Mouse (Mus musculus) G1E (cell line): Measurements from ENCODE around the gene Rarres2. TPM values are rescaled to one million over a fixed set of nuclear protein-coding genes. Genes with fewer than 3 reads are reported as not detected.

Experiments
- ATAC-seq: 2 replicates; pipeline ENCODE4 v1.8.0; 2016; ENCODE audit warnings: mild to moderate bottlenecking; ENCODE audit not compliant: insufficient number of reproducible peaks, poor library complexity, low FRiP score, severe bottlenecking; ENCODE audit errors: extremely low read depth
- DNase-seq: peaks from one replicate; pipeline ENCODE4 v3.0.0; 2012; ENCODE audit warnings: low spot score
- H3K27me3 ChIP-seq: 2 replicates; pipeline ENCODE4 v1.6.1; 2012; ENCODE audit warnings: mild to moderate bottlenecking, low read length, inconsistent platforms; ENCODE audit not compliant: insufficient read depth
- H3K36me3 ChIP-seq: replicated peaks from 2 replicates; pipeline ENCODE3; 2012; ENCODE audit warnings: mild to moderate bottlenecking, inconsistent platforms
- H3K4me1 ChIP-seq: 2 replicates; pipeline ENCODE4 v1.6.1; 2012; ENCODE audit warnings: low read depth, low read length, inconsistent platforms, mixed read lengths; ENCODE audit not compliant: insufficient read depth
- H3K4me3 ChIP-seq: 2 replicates; pipeline ENCODE4 v1.5.1; 2012; ENCODE audit warnings: low read depth, mild to moderate bottlenecking, inconsistent platforms, low read length, moderate library complexity, mixed read lengths
- H3K9me3 ChIP-seq: replicated peaks from 2 replicates; pipeline ENCODE4 v1.6.1; 2012; ENCODE audit warnings: inconsistent platforms
- CTCF ChIP-seq: IDR thresholded peaks from 2 replicates; pipeline ENCODE4 v1.5.1; 2012; ENCODE audit warnings: low read depth, low read length, inconsistent platforms, mixed read lengths
- GATA1 ChIP-seq: IDR thresholded peaks from 2 replicates; pipeline ENCODE4 v1.6.1; 2012; ENCODE audit warnings: borderline replicate concordance, low read length, inconsistent platforms, mixed read lengths
- GATA2 ChIP-seq: IDR thresholded peaks from 2 replicates; pipeline ENCODE4 v1.6.1; 2012; ENCODE audit warnings: low read depth, low read length, inconsistent platforms, borderline replicate concordance
- POLR2AphosphoS5 ChIP-seq: IDR thresholded peaks from 2 replicates; pipeline ENCODE4 v1.6.1; 2012; ENCODE audit warnings: low read depth, low read length, inconsistent platforms; ENCODE audit not compliant: insufficient replicate concordance
- TAL1 ChIP-seq: conservative IDR thresholded peaks from 2 replicates; pipeline ENCODE4 v1.6.1; 2012; ENCODE audit warnings: low read depth, low read length, inconsistent platforms, mixed read lengths
- polyA plus RNA-seq: library from polyadenylated mRNA; stranded (reverse); fragments of >175 nt; gene quantifications from 2 replicates; pipeline ENCODE4 v1.2.3, GENCODE M21; 2012
- total RNA-seq, 2 experiments: library from RNA; stranded (forward) in 1 of 2; stranded (reverse) in 1 of 2; fragments of 200-1000 nt in 1 of 2; fragments of >200 nt in 1 of 2; fragmentation: Nextera tagmentation in 1 of 2; gene quantifications; 2 replicates each; pipeline ENCODE4 v1.2.3; 2014 to 2017

Rarres2 gene
- total and polyA plus RNA-seq, 3 experiments: 0.11 TPM; not detected in 2

DNA sequence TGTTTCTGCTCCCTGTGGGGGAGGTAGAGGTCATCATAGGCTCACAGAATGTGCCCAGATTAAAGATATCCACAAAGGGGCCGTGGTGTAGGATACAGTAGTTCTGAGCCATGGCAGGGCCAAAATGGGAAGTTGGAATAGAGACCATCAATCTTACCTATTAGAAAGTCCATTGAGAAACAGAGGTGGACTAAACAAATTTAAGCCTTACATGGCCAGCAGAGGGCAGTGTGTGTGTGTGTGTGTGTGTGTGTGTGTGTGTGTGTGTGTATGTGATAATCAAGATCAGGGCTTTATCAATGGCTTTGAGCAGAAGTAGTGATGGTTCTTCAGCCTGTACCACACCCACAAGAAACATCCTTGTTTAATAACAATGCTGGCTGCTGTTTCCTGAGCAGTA is 26.3 kb downstream of the Rarres2 start:
- ATAC-seq: no peak
- Histone ChIP-seq H3K4me3 (no peak overlapping the region), H3K9me3 (no peaks in the 10 kb centered on the region), H3K27me3 (no peaks in the 10 kb centered on the region), H3K36me3 (no peaks in the 10 kb centered on the region), H3K4me1 (no peaks in the 10 kb centered on the region)
- no peak for TF ChIP-seq TAL1
- TF ChIP-seq CTCF: no peak
- TF ChIP-seq GATA2: no peak
- no peak for TF ChIP-seq POLR2AphosphoS5
- TF ChIP-seq GATA1: no peak
- DNase-seq: no peak

DNA sequence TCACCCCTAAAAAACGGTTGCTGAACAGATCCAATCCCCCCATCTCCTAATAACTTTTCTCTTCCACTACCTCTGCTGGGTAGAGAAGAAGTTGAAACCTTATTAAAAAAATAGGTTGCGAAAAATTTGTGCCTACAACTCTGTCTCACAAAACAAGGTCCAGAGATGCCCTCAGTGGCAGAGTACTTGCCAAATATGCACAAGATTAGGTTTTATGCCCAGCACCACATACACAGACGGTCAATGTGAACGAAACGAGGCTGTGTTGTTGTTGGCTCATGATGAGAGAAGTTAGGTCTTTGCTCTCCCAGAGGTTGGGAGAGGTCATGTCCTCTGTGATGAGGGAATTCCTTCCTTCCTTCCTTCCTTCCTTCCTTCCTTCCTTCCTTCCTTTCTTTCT is 27.3 kb downstream of the Rarres2 start:
- DNase-seq: no peak
- H3K4me3 ChIP-seq: no peak overlapping the region
- no peaks in the 10 kb centered on the region for H3K9me3 ChIP-seq
- no peak for ATAC-seq
- no peak for TF ChIP-seq POLR2AphosphoS5
- no peak for TF ChIP-seq TAL1
- no peak for TF ChIP-seq GATA2
- TF ChIP-seq CTCF: no peak
- TF ChIP-seq GATA1: no peak
- H3K27me3 ChIP-seq: no peaks in the 10 kb centered on the region
- no peaks in the 10 kb centered on the region for H3K36me3 ChIP-seq
- H3K4me1 ChIP-seq: no peaks in the 10 kb centered on the region

DNA sequence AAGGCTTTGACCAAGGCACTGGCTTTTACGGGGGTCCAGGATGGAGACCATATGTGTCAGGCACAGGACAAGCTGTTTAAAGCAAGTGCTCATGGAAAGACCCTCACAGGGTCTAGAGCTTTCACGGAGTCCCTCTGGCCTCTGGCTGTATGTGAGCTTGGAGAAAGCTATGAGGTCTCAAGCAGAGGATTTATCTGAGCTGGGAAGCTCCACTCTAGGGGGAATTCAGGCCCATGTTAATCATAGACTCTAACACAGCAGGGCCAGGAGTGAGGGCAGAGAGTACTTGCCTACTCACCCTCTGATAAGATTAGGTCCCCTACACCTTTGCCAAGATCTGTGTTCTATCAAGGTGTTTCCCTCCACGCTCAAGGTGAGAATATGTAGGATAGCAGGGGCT is 30.0 kb downstream of the Rarres2 start:
- Histone ChIP-seq H3K4me3 (no peak overlapping the region), H3K27me3 (peaks cover under 1% of the 10 kb centered on the region; the same call in 1 of the 2 replicates), H3K9me3 (no peaks in the 10 kb centered on the region), H3K4me1 (no peaks in the 10 kb centered on the region), H3K36me3 (no peaks in the 10 kb centered on the region)
- TF ChIP-seq GATA2 (no peak), CTCF (no peak), POLR2AphosphoS5 (no peak), TAL1 (no peak), GATA1 (no peak)
- DNase-seq: no peak
- no peak for ATAC-seq

DNA sequence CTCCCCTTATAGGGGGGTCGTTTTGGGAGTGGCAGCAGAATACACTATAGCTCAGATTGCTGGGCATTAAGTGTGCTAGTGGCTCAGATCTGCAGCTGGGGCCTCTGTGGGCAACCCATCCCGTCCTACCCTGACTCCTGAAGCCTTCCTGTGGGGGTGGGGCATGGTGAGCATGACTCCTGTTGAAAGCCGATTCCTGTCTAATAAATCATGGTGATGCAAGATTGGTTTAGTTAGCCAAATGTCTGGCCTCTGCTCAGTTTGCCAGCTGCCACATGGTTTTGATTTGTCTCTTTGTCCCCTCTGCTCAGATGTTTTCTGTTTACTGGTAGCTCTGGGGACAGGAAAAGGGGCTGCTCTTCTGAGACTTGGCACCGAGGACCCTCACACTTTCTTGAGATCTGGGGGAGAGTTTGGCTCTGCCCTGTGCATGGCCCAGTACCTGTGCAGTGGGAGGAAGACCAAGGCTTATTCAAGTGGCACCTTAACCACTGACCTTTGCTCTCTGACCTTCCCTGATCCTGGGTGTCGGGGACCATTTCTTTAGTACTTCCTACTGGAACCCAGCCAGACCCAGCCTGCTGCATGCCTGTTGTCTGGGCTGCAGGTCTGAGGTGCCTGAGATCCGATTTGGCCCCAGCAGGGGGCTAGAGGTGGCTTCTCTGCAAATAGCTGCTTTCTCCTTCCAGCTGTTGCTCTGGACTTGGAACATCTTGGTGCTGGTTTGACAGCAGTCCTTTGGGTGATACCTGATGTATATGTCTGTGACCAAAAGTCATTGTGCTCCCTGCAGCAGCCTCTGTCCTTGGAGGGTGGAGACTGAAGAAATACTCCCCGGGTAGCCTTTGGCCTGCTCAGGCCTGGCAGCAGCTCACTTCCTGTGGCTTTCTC is 30.8 kb downstream of the Rarres2 start:
- H3K36me3 ChIP-seq: no peaks in the 10 kb centered on the region
- ATAC-seq (no peak), DNase-seq (no peak)
- no peaks in the 10 kb centered on the region for H3K4me1 ChIP-seq
- H3K4me3 ChIP-seq: no peak overlapping the region
- TF ChIP-seq CTCF: no peak
- TF ChIP-seq GATA2: no peak
- TF ChIP-seq POLR2AphosphoS5: no peak
- TF ChIP-seq GATA1: no peak
- no peak for TF ChIP-seq TAL1
- H3K9me3 ChIP-seq: no peaks in the 10 kb centered on the region
- H3K27me3 ChIP-seq: peaks cover 3% of the 10 kb centered on the region; the same call in 1 of the 2 replicates

DNA sequence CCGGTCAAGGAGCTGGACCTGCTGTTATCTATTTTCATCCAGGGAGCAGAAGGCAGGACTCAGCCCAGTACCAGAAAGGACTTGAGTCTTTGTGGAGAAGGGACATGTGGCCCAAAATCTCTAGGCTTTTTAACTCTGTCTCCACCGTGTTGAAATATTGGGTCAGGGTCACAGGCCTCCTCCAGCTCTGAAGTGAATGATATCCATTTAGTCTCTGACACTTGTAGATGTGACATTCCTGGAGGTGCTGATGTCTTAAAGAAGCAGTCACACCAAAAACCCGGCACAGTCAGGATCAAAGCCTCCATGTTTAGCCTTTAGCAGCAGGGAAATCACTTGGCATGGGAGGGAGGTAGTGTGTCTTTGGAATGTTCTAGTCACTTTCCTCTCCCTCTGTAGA is 31.9 kb downstream of the Rarres2 start:
- no peak overlapping the region for H3K4me3 ChIP-seq
- no peaks in the 10 kb centered on the region for H3K36me3 ChIP-seq
- DNase-seq: no peak
- no peaks in the 10 kb centered on the region for H3K4me1 ChIP-seq
- H3K27me3 ChIP-seq: peaks cover 3% of the 10 kb centered on the region; the same call in 1 of the 2 replicates
- TF ChIP-seq GATA2 (no peak), GATA1 (no peak), POLR2AphosphoS5 (no peak), TAL1 (no peak), CTCF (no peak)
- H3K9me3 ChIP-seq: no peaks in the 10 kb centered on the region
- ATAC-seq: no peak

DNA sequence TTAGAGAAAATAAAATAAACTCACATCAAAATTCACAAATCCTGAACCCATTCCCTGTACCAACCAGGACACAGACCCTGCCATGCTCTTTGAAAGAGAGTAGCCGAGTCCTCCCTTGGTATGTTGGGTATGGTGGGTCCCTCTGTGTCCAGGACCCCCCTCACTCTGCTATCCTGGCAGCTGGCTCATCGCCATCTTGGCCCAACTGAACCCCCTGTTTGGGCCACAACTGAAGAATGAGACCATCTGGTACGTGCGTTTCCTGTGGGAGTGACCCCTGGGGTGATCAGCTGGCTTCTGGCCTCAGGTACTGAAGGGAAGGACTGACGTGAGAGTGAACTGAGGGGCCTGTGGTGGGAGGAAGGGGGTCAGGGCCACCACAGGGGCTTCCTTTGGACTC is 32.7 kb downstream of the Rarres2 start:
- H3K4me1 ChIP-seq: no peaks in the 10 kb centered on the region
- H3K27me3 ChIP-seq: peaks cover 5% of the 10 kb centered on the region; the same call in 1 of the 2 replicates
- ATAC-seq (no peak), DNase-seq (no peak)
- TF ChIP-seq GATA1: no peak
- no peak for TF ChIP-seq CTCF
- no peak for TF ChIP-seq POLR2AphosphoS5
- TF ChIP-seq GATA2: no peak
- no peak for TF ChIP-seq TAL1
- H3K4me3 ChIP-seq: no peak overlapping the region
- H3K9me3 ChIP-seq: no peaks in the 10 kb centered on the region
- H3K36me3 ChIP-seq: no peaks in the 10 kb centered on the region
